21 mouse cellular contexts compared by ENCODE assay signal in the genomic region with DNA sequence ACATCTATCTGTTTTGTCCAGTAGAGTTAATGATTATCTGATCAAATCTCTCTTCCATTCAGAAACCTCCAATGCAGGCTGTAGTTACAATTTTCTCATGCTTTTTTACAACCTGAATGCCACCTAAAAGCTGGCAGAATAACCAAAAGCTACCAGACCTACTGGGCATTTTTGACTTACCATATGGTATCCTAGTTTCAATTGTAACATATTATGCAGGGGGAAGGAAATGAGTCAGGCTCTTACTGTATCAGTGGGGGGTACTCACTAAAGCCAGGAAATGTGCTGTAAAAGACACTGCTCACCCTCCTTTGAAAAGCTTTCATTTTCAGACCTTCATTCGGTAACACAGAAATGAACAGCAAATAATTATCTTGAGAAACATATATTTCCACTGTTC.
DNase-seq lines count a peak whose midpoint lies in the region; ATAC-seq lines count a peak whose summit lies in the region.
"Had no signal": no experiment of that assay in that cellular context is flagged by ENCODE, and none has a peak within 500 bp of the region (broad histone marks: within the 10 kb centered on the region; RNA-seq: fewer than 3 reads in every experiment).

No protein-coding gene starts in this region.

- 77% methylated on average over 1 of the region's 1 CpGs for WGBS in intestine, embryonic 16.5 days

- no peaks in the 10 kb centered on the region for H3K36me3 ChIP-seq in intestine, embryonic 16.5 days (ENCODE audit: control insufficient read depth, insufficient read depth, low read length)
- H3K36me3 ChIP-seq: limb, embryonic 13.5 days; liver, embryonic 13.5 days; neural tube, embryonic 15.5 days had no signal

- H3K4me3 ChIP-seq in intestine, embryonic 16.5 days (ENCODE audit: low read length), result no peak overlapping the region
- H3K4me3 ChIP-seq: gastrocnemius, adult 2 months; heart, adult 2 months; limb, embryonic 13.5 days; liver, embryonic 13.5 days; neural tube, embryonic 15.5 days had no signal

- no peaks in the 10 kb centered on the region for H3K27me3 ChIP-seq in intestine, embryonic 16.5 days (replicated peaks; ENCODE audit: control insufficient read depth, insufficient read depth, low read length)
- H3K27me3 ChIP-seq: limb, embryonic 13.5 days; liver, embryonic 13.5 days; neural tube, embryonic 15.5 days had no signal

- H3K4me1 ChIP-seq in intestine, embryonic 16.5 days (ENCODE audit: control insufficient read depth, insufficient read depth, low read length), result no peaks in the 10 kb centered on the region
- H3K4me1 ChIP-seq: limb, embryonic 13.5 days; liver, embryonic 13.5 days; neural tube, embryonic 15.5 days had no signal

- peak; percentile 97 for ATAC-seq in cerebellum, adult (ENCODE audit: insufficient number of reproducible peaks, low FRiP score, low TSS enrichment)
- ATAC-seq in intestine, embryonic 16.5 days, result no peak
- ATAC-seq in erythroid progenitor cell, adult 5-6 weeks (replicated peaks; ENCODE audit: low FRiP score, poor library complexity, severe bottlenecking), result no peak
- ATAC-seq: forebrain, postnatal 0 days had no signal

- no peak for DNase-seq in cerebellum, postnatal 4 days (ENCODE audit: low spot score in 2 of 2)
- DNase-seq in 416B (ENCODE audit: low read depth), result peak; percentile 45
- DNase-seq in cerebellum, adult 11 months, result peak; percentile 56
- DNase-seq in cerebellum, postnatal 10 days, result peak; percentile 68 to 78
- no peak for DNase-seq in adrenal gland, adult 8-10 months
- DNase-seq: forebrain, postnatal 0 days; gastrocnemius, adult 2 months; heart, adult 2 months; heart, postnatal 4 days; kidney, adult 18-20 months; kidney, postnatal 14 days; liver, embryonic 13.5 days; lung, embryonic 14.5 days; lung, postnatal 36 days; right cerebral cortex, postnatal 4 days had no signal

- no peak overlapping the region for H3K27ac ChIP-seq in intestine, embryonic 16.5 days (ENCODE audit: low read length)
- H3K27ac ChIP-seq: gastrocnemius, adult 2 months; heart, adult 2 months; limb, embryonic 13.5 days; liver, embryonic 13.5 days; neural tube, embryonic 15.5 days; stomach, postnatal 0 days had no signal

- H3K9me3 ChIP-seq in intestine, embryonic 16.5 days (ENCODE audit: control insufficient read depth, low read length), result no peaks in the 10 kb centered on the region
- H3K9me3 ChIP-seq: limb, embryonic 13.5 days; liver, embryonic 13.5 days; neural tube, embryonic 15.5 days had no signal

- no peak overlapping the region for H3K4me2 ChIP-seq in intestine, embryonic 16.5 days (ENCODE audit: low read depth, low read length)
- H3K4me2 ChIP-seq: limb, embryonic 13.5 days; liver, embryonic 13.5 days; lung, embryonic 14.5 days; neural tube, embryonic 15.5 days had no signal

- H3K9ac ChIP-seq in intestine, embryonic 16.5 days (ENCODE audit: low read depth, low read length), result no peak overlapping the region
- H3K9ac ChIP-seq: forebrain, postnatal 0 days; limb, embryonic 13.5 days; liver, embryonic 13.5 days; lung, embryonic 14.5 days; neural tube, embryonic 15.5 days had no signal

Comparison
In these comparisons a context has a peak if more than half of its experiments do, and no peak if none do; other contexts are left out.
1. DNase-seq: peak in 416B (single experiment), cerebellum, adult 11 months (single experiment) and cerebellum, postnatal 10 days (2 of 2); none in cerebellum, postnatal 4 days (0 of 2) and adrenal gland, adult 8-10 months (single experiment).